ENCODE assay signal across 8 mouse cellular contexts in genomic region chr7:68829861-68830260, GRCm38 (mm10).
DNase-seq lines count a peak whose midpoint lies in the region; ATAC-seq and TF ChIP-seq lines count a peak whose summit lies in the region.

No protein-coding gene starts in this region.

- H3K36me3 ChIP-seq in thymus, adult 2 months (ENCODE audit: control insufficient read depth, insufficient read depth, low read length): no peaks in the 10 kb centered on the region
- H3K36me3 ChIP-seq in embryonic facial prominence, embryonic 15.5 days: no peaks in the 10 kb centered on the region
- no peaks in the 10 kb centered on the region for H3K36me3 ChIP-seq in heart, postnatal 0 days (replicated peaks; ENCODE audit: control insufficient read depth, insufficient read depth, low read length)
- no peaks in the 10 kb centered on the region for H3K36me3 ChIP-seq in liver, embryonic 13.5 days
- no peaks in the 10 kb centered on the region for H3K36me3 ChIP-seq in neural tube, embryonic 12.5 days
- no peaks in the 10 kb centered on the region for H3K36me3 ChIP-seq in stomach, postnatal 0 days (ENCODE audit: control insufficient read depth, insufficient read depth, low read length)

- no peak overlapping the region for H3K4me2 ChIP-seq in embryonic facial prominence, embryonic 15.5 days (replicated peaks)
- H3K4me2 ChIP-seq in heart, postnatal 0 days (ENCODE audit: low read depth, low read length): no peak overlapping the region
- H3K4me2 ChIP-seq in liver, embryonic 13.5 days: no peak overlapping the region
- no peak overlapping the region for H3K4me2 ChIP-seq in neural tube, embryonic 12.5 days (replicated peaks)
- no peak overlapping the region for H3K4me2 ChIP-seq in stomach, postnatal 0 days (replicated peaks; ENCODE audit: low read depth)

- H3K27me3 ChIP-seq in thymus, adult 2 months (ENCODE audit: control insufficient read depth, insufficient read depth, low read length): no peaks in the 10 kb centered on the region
- H3K27me3 ChIP-seq in embryonic facial prominence, embryonic 15.5 days: no peaks in the 10 kb centered on the region
- H3K27me3 ChIP-seq in heart, postnatal 0 days (ENCODE audit: control insufficient read depth, insufficient read depth, low read length): no peaks in the 10 kb centered on the region
- H3K27me3 ChIP-seq in liver, embryonic 13.5 days: no peaks in the 10 kb centered on the region
- no peaks in the 10 kb centered on the region for H3K27me3 ChIP-seq in neural tube, embryonic 12.5 days (replicated peaks)
- H3K27me3 ChIP-seq in stomach, postnatal 0 days (ENCODE audit: control insufficient read depth, insufficient read depth, low read length): no peaks in the 10 kb centered on the region

- peak; percentile 65; the same call in 1 of the 2 replicates for TF ChIP-seq CTCF in thymus, adult 2 months (IDR thresholded peaks at IDR 0.05; ENCODE audit: borderline replicate concordance, control insufficient read depth, extremely low read depth, insufficient read depth, low read length, poor library complexity)
- peak; percentile 79 for TF ChIP-seq CTCF in heart, postnatal 0 days (IDR thresholded peaks at IDR 0.05; ENCODE audit: low read depth)
- peak; percentile 90 for TF ChIP-seq CTCF in stomach, postnatal 0 days (IDR thresholded peaks at IDR 0.05; ENCODE audit: low read depth)

- ATAC-seq in embryonic facial prominence, embryonic 15.5 days (ENCODE audit: insufficient number of reproducible peaks, low FRiP score, low TSS enrichment, low read depth): peak; percentile 51
- peak; percentile 67; the same call in 1 of the 2 replicates for ATAC-seq in heart, postnatal 0 days (ENCODE audit: insufficient read depth, low read depth)
- no peak for ATAC-seq in liver, embryonic 13.5 days (ENCODE audit: low read depth)
- peak; percentile 66; the same call in 1 of the 2 replicates for ATAC-seq in neural tube, embryonic 12.5 days (ENCODE audit: low FRiP score, low read depth)
- ATAC-seq in stomach, postnatal 0 days (ENCODE audit: low FRiP score, low TSS enrichment): peak; percentile 65

- H3K4me3 ChIP-seq in thymus, adult 2 months (ENCODE audit: control insufficient read depth, insufficient read depth, low read length): no peak overlapping the region
- H3K4me3 ChIP-seq in embryonic facial prominence, embryonic 15.5 days (replicated peaks): no peak overlapping the region
- no peak overlapping the region for H3K4me3 ChIP-seq in heart, postnatal 0 days (ENCODE audit: low read depth, low read length)
- H3K4me3 ChIP-seq in liver, embryonic 13.5 days (replicated peaks): no peak overlapping the region
- no peak overlapping the region for H3K4me3 ChIP-seq in neural tube, embryonic 12.5 days
- H3K4me3 ChIP-seq in stomach, postnatal 0 days (ENCODE audit: low read depth, low read length): no peak overlapping the region

- H3K27ac ChIP-seq in thymus, adult 2 months (ENCODE audit: control insufficient read depth, insufficient read depth, low read length): no peak overlapping the region
- no peak overlapping the region for H3K27ac ChIP-seq in embryonic facial prominence, embryonic 15.5 days (replicated peaks)
- no peak overlapping the region for H3K27ac ChIP-seq in heart, postnatal 0 days (ENCODE audit: low read depth)
- H3K27ac ChIP-seq in liver, embryonic 13.5 days: no peak overlapping the region
- no peak overlapping the region for H3K27ac ChIP-seq in neural tube, embryonic 12.5 days
- H3K27ac ChIP-seq in stomach, postnatal 0 days (replicated peaks): no peak overlapping the region

- no peak for TF ChIP-seq EP300 in heart, postnatal 0 days (IDR thresholded peaks at IDR 0.05; ENCODE audit: low read depth)
- TF ChIP-seq EP300 in stomach, postnatal 0 days (optimal IDR thresholded peaks at IDR 0.05): no peak

- TF ChIP-seq POLR2A in thymus, adult 2 months (IDR thresholded peaks at IDR 0.05; ENCODE audit: control insufficient read depth, extremely low read depth, insufficient read depth, low read length, poor library complexity): no peak

- H3K9me3 ChIP-seq in embryonic facial prominence, embryonic 15.5 days (replicated peaks): no peaks in the 10 kb centered on the region
- no peaks in the 10 kb centered on the region for H3K9me3 ChIP-seq in heart, postnatal 0 days (replicated peaks; ENCODE audit: control insufficient read depth, low read length)
- no peaks in the 10 kb centered on the region for H3K9me3 ChIP-seq in liver, embryonic 13.5 days (replicated peaks)
- no peaks in the 10 kb centered on the region for H3K9me3 ChIP-seq in neural tube, embryonic 12.5 days
- no peaks in the 10 kb centered on the region for H3K9me3 ChIP-seq in stomach, postnatal 0 days (ENCODE audit: control insufficient read depth, low read length)

- WGBS in thymus, adult 2 months: 15% methylated on average over 8 of the region's 8 CpGs
- WGBS in embryonic facial prominence, embryonic 15.5 days: 19% methylated on average over 8 of the region's 8 CpGs
- WGBS in heart, postnatal 0 days: 14% methylated on average over 8 of the region's 8 CpGs
- 10% methylated on average over 8 of the region's 8 CpGs for WGBS in liver, embryonic 13.5 days (ENCODE audit: insufficient replicate concordance)
- 16% methylated on average over 8 of the region's 8 CpGs for WGBS in neural tube, embryonic 12.5 days
- 13% methylated on average over 8 of the region's 8 CpGs for WGBS in stomach, postnatal 0 days

- DNase-seq in thymus, adult 2 months: peak; percentile 49
- no peak for DNase-seq in thymus, adult 18-20 months
- peak; percentile 58 for DNase-seq in heart, postnatal 0 days (ENCODE audit: low spot score)
- DNase-seq in kidney, postnatal 10 days: peak; percentile 94
- DNase-seq in liver, embryonic 13.5 days: peak; percentile 12
- peak; percentile 86 for DNase-seq in stomach, postnatal 0 days (ENCODE audit: low spot score)

- H3K9ac ChIP-seq in embryonic facial prominence, embryonic 15.5 days: no peak overlapping the region
- H3K9ac ChIP-seq in heart, postnatal 0 days (replicated peaks; ENCODE audit: low read depth, low read length): no peak overlapping the region
- H3K9ac ChIP-seq in liver, embryonic 13.5 days: no peak overlapping the region
- H3K9ac ChIP-seq in neural tube, embryonic 12.5 days: no peak overlapping the region
- no peak overlapping the region for H3K9ac ChIP-seq in stomach, postnatal 0 days (ENCODE audit: low read length)

- H3K4me1 ChIP-seq in thymus, adult 2 months (replicated peaks; ENCODE audit: control insufficient read depth, insufficient read depth, low read length): no peaks in the 10 kb centered on the region
- no peaks in the 10 kb centered on the region for H3K4me1 ChIP-seq in embryonic facial prominence, embryonic 15.5 days
- no peaks in the 10 kb centered on the region for H3K4me1 ChIP-seq in heart, postnatal 0 days (ENCODE audit: control insufficient read depth, insufficient read depth)
- H3K4me1 ChIP-seq in liver, embryonic 13.5 days (replicated peaks): no peaks in the 10 kb centered on the region
- H3K4me1 ChIP-seq in neural tube, embryonic 12.5 days: no peaks in the 10 kb centered on the region
- H3K4me1 ChIP-seq in stomach, postnatal 0 days (replicated peaks; ENCODE audit: control insufficient read depth, insufficient read depth): no peaks in the 10 kb centered on the region

Comparison
In these comparisons a context has a peak if more than half of its experiments do, and no peak if none do; other contexts are left out.
1. DNase-seq: peak in thymus, adult 2 months (single experiment), heart, postnatal 0 days (single experiment), kidney, postnatal 10 days (single experiment), liver, embryonic 13.5 days (single experiment) and stomach, postnatal 0 days (single experiment); none in thymus, adult 18-20 months (0 of 2).
2. Peak in every context shown above with its lines, with median percentiles within 50 percentile points of each other: CTCF ChIP-seq.